Comparison of ENCODE assay signal across 8 mouse cellular contexts in genomic region chr9:65578801-65579249, GRCm38 (mm10). TPM values are rescaled to one million over a fixed set of nuclear protein-coding genes. Genes with fewer than 3 reads are reported as not detected.
DNase-seq lines count a peak whose midpoint lies in the region; ATAC-seq and TF ChIP-seq lines count a peak whose summit lies in the region.

No protein-coding gene starts in this region.

- H3K27ac ChIP-seq in heart, embryonic 14.5 days (replicated peaks in 1 of 2; ENCODE audit: control insufficient read depth in 1 of 2, insufficient read depth in 1 of 2, low read depth in 2 of 2, low read length in 2 of 2) = peak overlapping the region; percentile 7 to 75; a peak in 3 of 4 replicates
- H3K27ac ChIP-seq in kidney, postnatal 0 days = 0 out of 2 replicates have a peak overlapping the region, but pooled peaks have one; percentile 14
- peak overlapping the region; percentile 94 for H3K27ac ChIP-seq in macrophage
- H3K27ac ChIP-seq in stomach, embryonic 14.5 days (ENCODE audit: low read length) = 0 out of 2 replicates have a peak overlapping the region, but pooled peaks have one; percentile 7

- TF ChIP-seq CTCF in kidney, postnatal 0 days (IDR thresholded peaks at IDR 0.05; ENCODE audit: low read depth) = no peak

- no peaks in the 10 kb centered on the region for H3K36me3 ChIP-seq in heart, embryonic 14.5 days (ENCODE audit: control insufficient read depth, insufficient read depth, low read length)
- no peaks in the 10 kb centered on the region for H3K36me3 ChIP-seq in kidney, postnatal 0 days (ENCODE audit: insufficient read depth, low read length)
- peaks cover 9% of the 10 kb centered on the region; the same call in 1 of the 2 replicates for H3K36me3 ChIP-seq in macrophage (ENCODE audit: inconsistent target)
- H3K36me3 ChIP-seq in stomach, embryonic 14.5 days (ENCODE audit: control insufficient read depth, insufficient read depth, low read length) = no peaks in the 10 kb centered on the region

- 44% methylated on average over 9 of the region's 9 CpGs for WGBS in heart, embryonic 14.5 days
- WGBS in kidney, postnatal 0 days = 31% methylated on average over 9 of the region's 9 CpGs
- under 1% methylated on average over 9 of the region's 9 CpGs for WGBS in macrophage (ENCODE audit: missing documents)
- WGBS in stomach, embryonic 14.5 days = 33% methylated on average over 9 of the region's 9 CpGs

- no peak for ATAC-seq in heart, embryonic 14.5 days (ENCODE audit: insufficient number of reproducible peaks, insufficient read depth, low FRiP score, low read depth)
- no peak for ATAC-seq in kidney, postnatal 0 days (replicated peaks; ENCODE audit: low FRiP score, low read depth)
- no peak for ATAC-seq in stomach, embryonic 14.5 days (ENCODE audit: insufficient number of reproducible peaks, insufficient read depth, low FRiP score, low read depth)

- peaks cover 60% of the 10 kb centered on the region for H3K79me2 ChIP-seq in macrophage (ENCODE audit: inconsistent target)

- H3K9me3 ChIP-seq in heart, embryonic 14.5 days (ENCODE audit: control insufficient read depth, low read length) = no peaks in the 10 kb centered on the region
- no peaks in the 10 kb centered on the region for H3K9me3 ChIP-seq in kidney, postnatal 0 days (replicated peaks; ENCODE audit: low read length)
- no peaks in the 10 kb centered on the region for H3K9me3 ChIP-seq in stomach, embryonic 14.5 days (ENCODE audit: control insufficient read depth, low read depth, low read length)

- peak overlapping the region; percentile 67 to 88 for H3K4me3 ChIP-seq in heart, embryonic 14.5 days (ENCODE audit: control insufficient read depth in 1 of 2, insufficient read depth in 1 of 2, low read depth in 1 of 2, low read length in 2 of 2)
- peak overlapping the region; percentile 55 for H3K4me3 ChIP-seq in kidney, postnatal 0 days (replicated peaks; ENCODE audit: low read depth, low read length)
- peak overlapping the region; percentile 99 for H3K4me3 ChIP-seq in macrophage (ENCODE audit: inconsistent target)
- H3K4me3 ChIP-seq in stomach, embryonic 14.5 days (ENCODE audit: low read depth, low read length) = peak overlapping the region; percentile 60

- peak; percentile 70 for DNase-seq in CD4-positive helper T cell, adult 2 months (ENCODE audit: low read depth, low spot score)
- DNase-seq in adrenal gland, postnatal 36 days = peak; percentile 50 to 59
- peak; percentile 61 for DNase-seq in kidney, postnatal 0 days (ENCODE audit: low spot score)
- no peak for DNase-seq in frontal cortex, postnatal 25 days (ENCODE audit: low spot score in 2 of 2)
- no peak for DNase-seq in layer of hippocampus, postnatal 36 days

- H3K4me1 ChIP-seq in heart, embryonic 14.5 days (ENCODE audit: control insufficient read depth in 2 of 2, insufficient read depth in 2 of 2, low read length in 2 of 2) = peaks cover 46 to 57% of the 10 kb centered on the region in 2 experiments
- H3K4me1 ChIP-seq in kidney, postnatal 0 days (replicated peaks; ENCODE audit: insufficient read depth, low read length) = peaks cover 8% of the 10 kb centered on the region
- peaks cover 36% of the 10 kb centered on the region for H3K4me1 ChIP-seq in stomach, embryonic 14.5 days (ENCODE audit: control insufficient read depth, insufficient read depth, low read length)

- H3K9ac ChIP-seq in heart, embryonic 14.5 days (ENCODE audit: low read length) = peak overlapping the region; percentile 82
- peak overlapping the region; percentile 67; the same call in 1 of the 2 replicates for H3K9ac ChIP-seq in kidney, postnatal 0 days (ENCODE audit: low read depth, low read length)
- H3K9ac ChIP-seq in stomach, embryonic 14.5 days (replicated peaks; ENCODE audit: low read depth, low read length) = no peak overlapping the region; the same call in 1 of the 2 replicates

- no peaks in the 10 kb centered on the region for H3K27me3 ChIP-seq in heart, embryonic 14.5 days (ENCODE audit: control insufficient read depth, insufficient read depth, low read length)
- H3K27me3 ChIP-seq in kidney, postnatal 0 days (ENCODE audit: insufficient read depth, low read length) = no peaks in the 10 kb centered on the region
- H3K27me3 ChIP-seq in stomach, embryonic 14.5 days (ENCODE audit: control insufficient read depth, insufficient read depth, low read length) = no peaks in the 10 kb centered on the region

- H3K4me2 ChIP-seq in heart, embryonic 14.5 days (ENCODE audit: low read length) = peak overlapping the region; percentile 86
- H3K4me2 ChIP-seq in kidney, postnatal 0 days (ENCODE audit: low read length) = peak overlapping the region; percentile 72
- peak overlapping the region; percentile 49 for H3K4me2 ChIP-seq in stomach, embryonic 14.5 days (replicated peaks; ENCODE audit: low read depth, low read length)

RNA-seq across cellular contexts. Expression of gene Plekho2, which starts 1.0 kb away (rescaled TPM):
- 10 to 100 TPM; 56.6 to 71.5 TPM for total RNA-seq in adrenal gland, postnatal 36 days (2021)
- polyA plus RNA-seq in heart, embryonic 14.5 days (2014; fragmentation: Nextera tagmentation; extraction: Ambion mirVana) = 8.8 and 9.8 TPM in 2 replicates
- 13.4 and 14.6 TPM in 2 replicates for polyA plus RNA-seq in kidney, postnatal 0 days (2015; fragmentation: Nextera tagmentation; extraction: Ambion mirVana)
- 1,000 to 10,000 TPM in 1 of 26 experiments, 100 to 1,000 TPM in 25; 183 to 1,124 (median 419) TPM for total RNA-seq in macrophage (2018; cell fraction: chromatin; rRNA removed)
- 100 to 1,000 TPM; 261 to 438 (median 317) TPM for total RNA-seq in macrophage (2018; cell fraction: cytosol; rRNA removed)
- 1,000 to 10,000 TPM in 2 of 26 experiments, 100 to 1,000 TPM in 24; 284 to 1,133 (median 407) TPM for total RNA-seq in macrophage (2018; cell fraction: nucleus; rRNA removed)
- polyA plus RNA-seq in macrophage (2018) = 195 to 316 TPM (median 234 TPM) in 3 replicates
- 17.2 and 21.2 TPM in 2 replicates for polyA plus RNA-seq in stomach, embryonic 14.5 days (2014; fragmentation: Nextera tagmentation; extraction: Ambion mirVana)
- 10 to 100 TPM in 1 of 2 experiments, 1 to 10 TPM in 1; 9.8 to 10.9 TPM for total RNA-seq in layer of hippocampus, postnatal 36 days (2021)

RNA-seq across cellular contexts. Expression of gene Pif1, which starts 8.1 kb away (rescaled TPM):
- total RNA-seq in adrenal gland, postnatal 36 days (2021) = under 1 TPM; 0.46 to 0.92 TPM
- 8.7 and 9.2 TPM in 2 replicates for polyA plus RNA-seq in heart, embryonic 14.5 days (2014; fragmentation: Nextera tagmentation; extraction: Ambion mirVana)
- polyA plus RNA-seq in kidney, postnatal 0 days (2015; fragmentation: Nextera tagmentation; extraction: Ambion mirVana) = 3.5 and 4.8 TPM in 2 replicates
- total RNA-seq in macrophage (2018; cell fraction: chromatin; rRNA removed) = 1 to 10 TPM in 14 of 26 experiments, under 1 TPM in 3, not detected in 9; 0.42 to 7.2 (median 1.2) TPM
- 1 to 10 TPM in 1 of 26 experiments, under 1 TPM in 19, not detected in 6; 0.03 to 1.3 (median 0.27) TPM for total RNA-seq in macrophage (2018; cell fraction: cytosol; rRNA removed)
- total RNA-seq in macrophage (2018; cell fraction: nucleus; rRNA removed) = 1 to 10 TPM in 5 of 26 experiments, under 1 TPM in 17, not detected in 4; 0.12 to 3.1 (median 0.45) TPM
- 0.51 to 0.53 TPM in 2 of 3 replicates, not detected in the other for polyA plus RNA-seq in macrophage (2018)
- 9.9 and 11.0 TPM in 2 replicates for polyA plus RNA-seq in stomach, embryonic 14.5 days (2014; fragmentation: Nextera tagmentation; extraction: Ambion mirVana)
- total RNA-seq in layer of hippocampus, postnatal 36 days (2021) = under 1 TPM; 0.12 to 0.25 TPM

RNA-seq across cellular contexts. Expression of gene Rbpms2, which starts 50.6 kb away (rescaled TPM):
- 10 to 100 TPM; 51.1 to 67.3 TPM for total RNA-seq in adrenal gland, postnatal 36 days (2021)
- polyA plus RNA-seq in heart, embryonic 14.5 days (2014; fragmentation: Nextera tagmentation; extraction: Ambion mirVana) = 125 TPM in 2 replicates
- polyA plus RNA-seq in kidney, postnatal 0 days (2015; fragmentation: Nextera tagmentation; extraction: Ambion mirVana) = 38.6 and 39.2 TPM in 2 replicates
- total RNA-seq in macrophage (2018; cell fraction: chromatin; rRNA removed) = under 1 TPM in 3 of 26 experiments, not detected in 23; 0.44 to 0.67 (median 0.62) TPM
- total RNA-seq in macrophage (2018; cell fraction: cytosol; rRNA removed) = under 1 TPM in 15 of 26 experiments, not detected in 11; 0.07 to 0.52 (median 0.22) TPM
- total RNA-seq in macrophage (2018; cell fraction: nucleus; rRNA removed) = under 1 TPM in 3 of 26 experiments, not detected in 23; 0.36 to 0.56 (median 0.42) TPM
- polyA plus RNA-seq in macrophage (2018) = 0.14 to 0.42 TPM (median 0.28 TPM) in 3 replicates
- polyA plus RNA-seq in stomach, embryonic 14.5 days (2014; fragmentation: Nextera tagmentation; extraction: Ambion mirVana) = 28.2 and 32.5 TPM in 2 replicates
- 1 to 10 TPM; 3.2 to 4.0 TPM for total RNA-seq in layer of hippocampus, postnatal 36 days (2021)

RNA-seq across cellular contexts. Expression of gene Ankdd1a, which starts 58.8 kb away (rescaled TPM):
- total RNA-seq in adrenal gland, postnatal 36 days (2021) = 1 to 10 TPM; 2.0 to 3.4 TPM
- not detected in 2 replicates for polyA plus RNA-seq in heart, embryonic 14.5 days (2014; fragmentation: Nextera tagmentation; extraction: Ambion mirVana)
- polyA plus RNA-seq in kidney, postnatal 0 days (2015; fragmentation: Nextera tagmentation; extraction: Ambion mirVana) = 0.14 TPM in 1 of 2 replicates, not detected in the other
- 10 to 100 TPM in 10 of 26 experiments, 1 to 10 TPM in 16; 2.1 to 25.4 (median 7.0) TPM for total RNA-seq in macrophage (2018; cell fraction: chromatin; rRNA removed)
- under 1 TPM in 16 of 26 experiments, not detected in 10; 0.07 to 0.44 (median 0.15) TPM for total RNA-seq in macrophage (2018; cell fraction: cytosol; rRNA removed)
- 10 to 100 TPM in 2 of 26 experiments, 1 to 10 TPM in 21, under 1 TPM in 3; 0.52 to 18.4 (median 2.1) TPM for total RNA-seq in macrophage (2018; cell fraction: nucleus; rRNA removed)
- polyA plus RNA-seq in macrophage (2018) = 0.13 TPM in 1 of 3 replicates, not detected in the others
- not detected in 2 replicates for polyA plus RNA-seq in stomach, embryonic 14.5 days (2014; fragmentation: Nextera tagmentation; extraction: Ambion mirVana)
- total RNA-seq in layer of hippocampus, postnatal 36 days (2021) = 1 to 10 TPM; 2.9 to 3.5 TPM

Comparison
In these comparisons a context has a peak if more than half of its experiments do, and no peak if none do; other contexts are left out.
1. DNase-seq: peak in CD4-positive helper T cell, adult 2 months (single experiment), adrenal gland, postnatal 36 days (2 of 2) and kidney, postnatal 0 days (single experiment); none in frontal cortex, postnatal 25 days (0 of 2) and layer of hippocampus, postnatal 36 days (0 of 2).
2. H3K27ac ChIP-seq: peak in every context shown above with its lines; median percentile 94 in macrophage; 41 in heart, embryonic 14.5 days; 14 in kidney, postnatal 0 days; 7 in stomach, embryonic 14.5 days.
3. RNA of gene Rbpms2, which starts 50.6 kb away (polyA plus RNA-seq): 125 TPM in heart, embryonic 14.5 days, 38.6 to 39.2 TPM in kidney, postnatal 0 days and 28.2 to 32.5 TPM in stomach, embryonic 14.5 days; 0.14 to 0.42 TPM in macrophage; every median in the first group is over 10 times any median in the second.
4. Peak in every context shown above with its lines, with median percentiles within 50 percentile points of each other: H3K4me2 ChIP-seq and H3K4me3 ChIP-seq.